Mouse (Mus musculus): ENCODE measurements around the gene Cyp2d34. TPM values are rescaled to one million over a fixed set of nuclear protein-coding genes. Genes with fewer than 3 reads are reported as not detected.

Gene Cyp2d34
- total and polyA plus RNA-seq, 3 experiments = not detected

GRCm38 (mm10) chr15:82579071-82579470 lies 41.7 kb downstream of the Cyp2d34 start:
- no peaks in the 10 kb centered on the region for H3K79me2 ChIP-seq (ENCODE audit: control insufficient read depth, insufficient read depth, low read length, poor library complexity)
- H3K4me3 ChIP-seq (ENCODE audit: control insufficient read depth in 1 of 2, insufficient read depth in 1 of 2, low read depth in 2 of 2, low read length in 2 of 2) = no peak overlapping the region
- no peaks in the 10 kb centered on the region for H3K4me1 ChIP-seq (ENCODE audit: control insufficient read depth in 1 of 2, insufficient read depth in 2 of 2, low read length in 2 of 2)
- no peak for DNase-seq (ENCODE audit: low read depth, low spot score)
- H3K36me3 ChIP-seq (ENCODE audit: control insufficient read depth in 1 of 2, insufficient read depth in 2 of 2, low read length in 2 of 2) = no peaks in the 10 kb centered on the region
- H3K27ac ChIP-seq (ENCODE audit: control insufficient read depth, low read depth, low read length) = no peak overlapping the region
- H3K9me3 ChIP-seq (replicated peaks; ENCODE audit: insufficient read depth, low read length) = no peaks in the 10 kb centered on the region
- TF ChIP-seq UBTF (IDR thresholded peaks at IDR 0.05; ENCODE audit: borderline replicate concordance, insufficient read depth, low read depth, low read length) (no peak), TCF12 (IDR thresholded peaks at IDR 0.05; ENCODE audit: low read depth, low read length) (no peak), GABPA (IDR thresholded peaks at IDR 0.05; ENCODE audit: low read depth, low read length) (no peak), MYB (IDR thresholded peaks at IDR 0.05; ENCODE audit: low read depth, low read length) (no peak)
- no peak overlapping the region for H3K9ac ChIP-seq (ENCODE audit: control insufficient read depth, low read depth, low read length, poor library complexity, severe bottlenecking)
- H3K27me3 ChIP-seq (ENCODE audit: control insufficient read depth in 1 of 2, insufficient read depth in 2 of 2, low read length in 2 of 2) = peaks cover 0 to 1% of the 10 kb centered on the region in 2 experiments; a peak in 1 of 4 replicates

- Histone ChIP-seq H3K36me3 (ENCODE audit: control insufficient read depth in 1 of 2, insufficient read depth in 2 of 2, low read length in 2 of 2) (no peaks in the 10 kb centered on the region), H3K79me2 (ENCODE audit: control insufficient read depth, insufficient read depth, low read length, poor library complexity) (no peaks in the 10 kb centered on the region), H3K27me3 (ENCODE audit: control insufficient read depth in 1 of 2, insufficient read depth in 2 of 2, low read length in 2 of 2) (no peaks in the 10 kb centered on the region; a peak in 1 of 4 replicates), H3K9ac (ENCODE audit: control insufficient read depth, low read depth, low read length, poor library complexity, severe bottlenecking) (no peak overlapping the region), H3K27ac (ENCODE audit: control insufficient read depth, low read depth, low read length) (no peak overlapping the region), H3K4me3 (ENCODE audit: control insufficient read depth in 1 of 2, insufficient read depth in 1 of 2, low read depth in 2 of 2, low read length in 2 of 2) (no peak overlapping the region), H3K9me3 (replicated peaks; ENCODE audit: insufficient read depth, low read length) (no peaks in the 10 kb centered on the region), H3K4me1 (ENCODE audit: control insufficient read depth in 1 of 2, insufficient read depth in 2 of 2, low read length in 2 of 2) (no peaks in the 10 kb centered on the region)
- DNase-seq (ENCODE audit: low read depth, low spot score) = no peak
- TF ChIP-seq JUND (IDR thresholded peaks at IDR 0.05; ENCODE audit: low read depth, low read length) (no peak), ZMIZ1 (IDR thresholded peaks at IDR 0.05; ENCODE audit: low read depth, low read length) (no peak), MAZ (IDR thresholded peaks at IDR 0.05; ENCODE audit: low read depth, low read length) (no peak), MYC (IDR thresholded peaks at IDR 0.05; ENCODE audit: low read depth, low read length) (no peak), NRF1 (IDR thresholded peaks at IDR 0.05; ENCODE audit: insufficient read depth, low read depth, low read length, poor library complexity, severe bottlenecking) (no peak), TAL1 (IDR thresholded peaks at IDR 0.05; ENCODE audit: low read length) (no peak), KAT2A (conservative IDR thresholded peaks at IDR 0.05; ENCODE audit: low read depth, low read length) (no peak), USF2 (IDR thresholded peaks at IDR 0.05; ENCODE audit: borderline replicate concordance in 1 of 2, insufficient read depth in 1 of 2, low read depth in 1 of 2, low read length in 2 of 2) (no peak)
These were observed 47.9 kb downstream of the Cyp2d34 start for GRCm38 (mm10) chr15:82572856-82573255.

Other genes starting within 250 kb of the Cyp2d34 start
- gene Cyp2d22, start 240.7 kb downstream of the Cyp2d34 start, total RNA-seq (2012; rRNA removed) = not detected in 2 replicates
- under 1 TPM in 1 of 2 experiments, not detected in 1; 0.10 TPM for gene Cyp2d22, start 240.7 kb downstream of the Cyp2d34 start, polyA plus RNA-seq (2012; ENCODE audit: insufficient read depth in 1 of 2, insufficient read length in 2 of 2, low read depth in 1 of 2, low replicate concordance in 2 of 2, missing spikeins in 1 of 2)
- not detected in 2 replicates for gene Cyp2d11, start 226.9 kb downstream of the Cyp2d34 start, total RNA-seq (2012; rRNA removed)
- gene Cyp2d11, start 226.9 kb downstream of the Cyp2d34 start, polyA plus RNA-seq (2012; ENCODE audit: insufficient read depth in 1 of 2, insufficient read length in 2 of 2, low read depth in 1 of 2, low replicate concordance in 2 of 2, missing spikeins in 1 of 2) = not detected
- not detected in 2 replicates for gene Cyp2d10, start 213.8 kb downstream of the Cyp2d34 start, total RNA-seq (2012; rRNA removed)
- not detected for gene Cyp2d10, start 213.8 kb downstream of the Cyp2d34 start, polyA plus RNA-seq (2012; ENCODE audit: insufficient read depth in 1 of 2, insufficient read length in 2 of 2, low read depth in 1 of 2, low replicate concordance in 2 of 2, missing spikeins in 1 of 2)
- gene Cyp2d9, start 187.5 kb downstream of the Cyp2d34 start, total RNA-seq (2012; rRNA removed) = not detected in 2 replicates
- gene Cyp2d9, start 187.5 kb downstream of the Cyp2d34 start, polyA plus RNA-seq (2012; ENCODE audit: insufficient read depth in 1 of 2, insufficient read length in 2 of 2, low read depth in 1 of 2, low replicate concordance in 2 of 2, missing spikeins in 1 of 2) = not detected
- gene Cyp2d12, start 65.9 kb downstream of the Cyp2d34 start, total RNA-seq (2012; rRNA removed) = not detected in 2 replicates
- gene Cyp2d12, start 65.9 kb downstream of the Cyp2d34 start, polyA plus RNA-seq (2012; ENCODE audit: insufficient read depth in 1 of 2, insufficient read length in 2 of 2, low read depth in 1 of 2, low replicate concordance in 2 of 2, missing spikeins in 1 of 2) = not detected
- gene Cyp2d40, start 143.2 kb upstream of the Cyp2d34 start, total RNA-seq (2012; rRNA removed) = not detected in 2 replicates
- gene Cyp2d40, start 143.2 kb upstream of the Cyp2d34 start, polyA plus RNA-seq (2012; ENCODE audit: insufficient read depth in 1 of 2, insufficient read length in 2 of 2, low read depth in 1 of 2, low replicate concordance in 2 of 2, missing spikeins in 1 of 2) = not detected
- gene Cyp2d26, start 173.3 kb upstream of the Cyp2d34 start, total RNA-seq (2012; rRNA removed) = not detected in 2 replicates
- gene Cyp2d26, start 173.3 kb upstream of the Cyp2d34 start, polyA plus RNA-seq (2012; ENCODE audit: insufficient read depth in 1 of 2, insufficient read length in 2 of 2, low read depth in 1 of 2, low replicate concordance in 2 of 2, missing spikeins in 1 of 2) = not detected